Mouse (Mus musculus) left cerebral cortex, postnatal 10 days (tissue): ENCODE data around the gene Atf6b. TPM values are rescaled to one million over a fixed set of nuclear protein-coding genes. Genes with fewer than 3 reads are reported as not detected.

ENCODE experiments used
- DNase-seq, 2 experiments: peaks; one replicate each; pipeline ENCODE4 v3.0.0; 2021 to 2022; ENCODE audit warnings: low spot score in 2 of 2, mixed read lengths in 1 of 2; ENCODE audit errors: extremely low spot score in 1 of 2
- intact Hi-C: fragments of 180-260 bp; cut with DNase I; formaldehyde crosslinking; loops from one replicate; pipeline ENCODE4 v1.15.1; 2025
- total RNA-seq, 2 experiments: library from RNA; stranded (reverse); gene quantifications; 2 replicates each; pipeline ENCODE4 v1.2.3; 2021

The Atf6b gene
- total RNA-seq, 2 experiments from 2014 or later: 73.1 to 76.5 TPM

GRCm38 (mm10) chr17:34643944-34644343 lies 3.0 kb upstream of the Atf6b start:
- intact Hi-C loops: no loop called here
- no peak for DNase-seq

GRCm38 (mm10) chr17:34644608-34645007 lies 2.3 kb upstream of the Atf6b start, which contains the start of gene Fkbpl:
Fkbpl (plus strand) TSS chr17:34644764.
- intact Hi-C loops: no loop called here
- peak; percentile 94 to 98 for DNase-seq

- DNase-seq: no peak
- intact Hi-C loops: no loop called here
Measured at GRCm38 (mm10) chr17:34645256-34645829, 1.6 kb upstream of the Atf6b start.

GRCm38 (mm10) chr17:34645831-34646511 lies 975 bp upstream of the Atf6b start:
- intact Hi-C loops: no loop called here
- DNase-seq: no peak

- intact Hi-C loops: no loop called here
Measured at GRCm38 (mm10) chr17:34648141-34648890, 1.4 kb downstream of the Atf6b start.

GRCm38 (mm10) chr17:34649106-34649864 lies 2.3 kb downstream of the Atf6b start:
- peak in 1 of 2 experiments; percentile 37 for DNase-seq
- intact Hi-C loops: no loop called here

More at GRCm38 (mm10) chr17:34648141-34648890, 1.4 kb downstream of the Atf6b start:
- DNase-seq: no peak

- peak in 1 of 2 experiments; percentile 26 for DNase-seq
- intact Hi-C loops: loop anchor here (5.0 kb wide), 2 partner anchors 62 to 187 kb away; partner anchors contain the start of genes Dxo and Stk19
Measured at GRCm38 (mm10) chr17:34650781-34651180, 3.8 kb downstream of the Atf6b start.

GRCm38 (mm10) chr17:34651507-34652221 lies 4.7 kb downstream of the Atf6b start:
- peak in 1 of 2 experiments; percentile 74 for DNase-seq
- intact Hi-C loops: loop anchor here (5.0 kb wide), 2 partner anchors 61 to 186 kb away; partner anchors contain the start of genes Dxo and Stk19

- peak in 1 of 2 experiments; percentile 37 for DNase-seq
- intact Hi-C loops: loop anchor here (5.0 kb wide), 2 partner anchors 60 to 185 kb away; partner anchors contain the start of genes Dxo and Stk19
Measured at GRCm38 (mm10) chr17:34652546-34652945, 5.6 kb downstream of the Atf6b start.

GRCm38 (mm10) chr17:34652985-34653384 lies 6.0 kb downstream of the Atf6b start:
- DNase-seq: peak in 1 of 2 experiments; percentile 24
- intact Hi-C loops: loop anchor here (5.0 kb wide), 2 partner anchors 59 to 184 kb away; partner anchors contain the start of genes Dxo and Stk19

- intact Hi-C loops: loop anchor here (5.0 kb wide), 2 partner anchors 58 to 183 kb away; partner anchors contain the start of genes Dxo and Stk19
- DNase-seq: peak in 1 of 2 experiments; percentile 70
Measured at GRCm38 (mm10) chr17:34653746-34654285, 6.9 kb downstream of the Atf6b start.

GRCm38 (mm10) chr17:34654392-34654791 lies 7.4 kb downstream of the Atf6b start:
- intact Hi-C loops: loop anchor here (5.0 kb wide), 2 partner anchors 58 to 183 kb away; partner anchors contain the start of genes Dxo and Stk19
- peak in 1 of 2 experiments; percentile 70 for DNase-seq

GRCm38 (mm10) chr17:34655160-34655559 lies 8.2 kb downstream of the Atf6b start:
- intact Hi-C loops: no loop called here
- no peak for DNase-seq

- intact Hi-C loops: no loop called here
Measured at GRCm38 (mm10) chr17:34655581-34655991, 8.6 kb downstream of the Atf6b start.

GRCm38 (mm10) chr17:34656666-34657065 lies 9.7 kb downstream of the Atf6b start:
- no peak for DNase-seq
- intact Hi-C loops: no loop called here

More at GRCm38 (mm10) chr17:34655581-34655991, 8.6 kb downstream of the Atf6b start:
- DNase-seq: peak in 1 of 2 experiments; percentile 91

- DNase-seq: no peak
- intact Hi-C loops: no loop called here
Measured at GRCm38 (mm10) chr17:34657271-34657670, 10.3 kb downstream of the Atf6b start.

- no peak for DNase-seq
- intact Hi-C loops: no loop called here
Measured at GRCm38 (mm10) chr17:34658145-34658544, 11.2 kb downstream of the Atf6b start.
